Mouse (Mus musculus) gastrocnemius, adult 8-10 months (tissue): ENCODE results near the gene Adamts2. TPM values are rescaled to one million over a fixed set of nuclear protein-coding genes. Genes with fewer than 3 reads are reported as not detected.

Experiments used
- DNase-seq, 2 experiments: peaks; one replicate each; pipeline ENCODE4 v3.0.0; 2022; ENCODE audit warnings: low spot score in 2 of 2
- total RNA-seq, 4 experiments: library from RNA; stranded (reverse); gene quantifications; 2 replicates each; pipeline ENCODE4 v1.2.4; 2022

The Adamts2 gene
- total RNA-seq, 4 experiments from 2014 or later: 3.5 to 4.9 (median 4.7) TPM

- DNase-seq: peak; percentile 64 to 73
Measured at GRCm38 (mm10) chr11:50622238-50622726, 20.4 kb downstream of the Adamts2 start.

- DNase-seq: no peak
Measured at GRCm38 (mm10) chr11:50623806-50624205, 21.9 kb downstream of the Adamts2 start.

DNA sequence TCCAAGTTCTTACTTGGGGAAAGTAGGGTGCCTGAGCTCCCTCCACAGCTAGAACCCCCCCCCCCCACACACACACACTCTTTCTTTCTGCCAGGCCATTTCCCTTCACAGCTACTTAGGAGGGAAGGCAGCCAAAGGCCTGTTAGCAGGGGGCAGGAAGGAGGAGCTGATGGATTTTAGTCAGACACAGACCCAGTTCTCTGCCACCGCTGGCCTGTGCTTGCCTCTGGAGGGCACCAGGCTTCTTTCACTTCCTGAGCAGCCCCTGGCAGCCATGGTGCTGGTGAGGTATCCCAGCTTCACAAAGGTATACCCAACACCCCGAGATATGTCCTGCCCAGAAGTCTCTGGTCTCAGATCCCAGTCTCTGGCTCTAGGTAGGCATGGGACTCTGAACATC lies 22.4 kb downstream of the Adamts2 start:
- no peak for DNase-seq

DNA sequence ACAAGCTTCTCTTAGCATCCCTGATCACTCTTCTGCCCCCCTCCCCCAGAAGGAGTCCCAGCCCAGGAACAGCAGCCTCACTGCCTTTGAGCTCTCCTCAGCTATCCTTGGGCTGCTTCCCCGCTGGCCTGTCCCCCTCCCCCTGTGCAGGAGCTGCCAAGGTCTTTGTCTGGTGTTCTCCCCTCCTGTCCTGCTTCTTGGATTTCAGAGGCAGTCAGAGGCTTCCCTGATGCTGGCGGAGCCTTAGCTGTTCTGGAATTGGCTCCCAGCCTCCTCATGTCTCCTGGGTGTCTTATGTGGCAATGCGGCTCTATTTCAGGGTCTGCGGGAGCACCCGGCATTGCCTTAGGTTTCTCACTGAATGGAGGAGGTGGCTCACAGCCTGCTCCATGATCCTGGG lies 22.8 kb downstream of the Adamts2 start:
- DNase-seq: peak; percentile 56 to 72

DNA sequence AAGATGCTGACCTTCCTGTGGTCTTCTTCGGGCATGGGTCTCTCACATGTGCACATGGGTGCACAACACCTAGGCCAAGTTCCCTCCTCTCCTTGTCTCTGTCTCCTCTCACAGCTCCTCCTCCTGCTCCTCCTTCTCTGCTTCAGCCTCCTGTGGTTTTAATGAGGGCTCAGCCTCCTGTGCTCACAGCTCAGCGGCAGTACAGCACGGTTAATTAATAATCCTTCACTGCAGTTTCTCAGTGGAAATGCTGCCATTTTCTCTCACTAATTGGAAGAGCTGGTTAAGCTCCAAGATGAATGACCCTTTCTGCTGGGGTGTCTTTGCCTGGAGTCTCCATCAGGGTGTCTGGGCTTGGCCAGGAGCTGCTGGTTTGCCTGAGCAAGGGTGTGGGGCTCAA lies 27.0 kb downstream of the Adamts2 start:
- no peak for DNase-seq

GRCm38 (mm10) chr11:50630462-50630861 lies 28.6 kb downstream of the Adamts2 start:
- DNase-seq: no peak

DNA sequence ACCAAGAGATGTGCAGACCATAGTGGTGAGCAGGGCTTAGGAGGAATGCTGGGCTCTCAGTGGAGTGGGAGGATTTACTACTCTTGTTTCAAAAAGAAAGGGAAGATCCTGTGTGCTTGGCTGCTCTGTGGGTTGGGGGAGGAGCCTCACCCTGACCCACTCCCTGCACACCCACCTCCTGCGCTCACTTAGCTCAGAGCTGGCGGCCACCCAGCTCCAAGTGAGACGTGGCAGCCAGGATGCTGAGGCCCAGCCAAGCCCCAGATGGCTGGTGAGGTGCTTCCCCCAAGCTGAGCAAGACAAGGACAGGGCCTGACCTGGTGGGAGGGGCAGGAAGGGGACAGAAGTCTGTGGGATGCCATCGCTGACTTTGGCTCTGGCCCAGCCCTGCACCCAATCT lies 30.4 kb downstream of the Adamts2 start:
- peak; percentile 67 to 78 for DNase-seq

GRCm38 (mm10) chr11:50635051-50635590 lies 33.2 kb downstream of the Adamts2 start:
- DNase-seq: peak; percentile 33 to 39

- DNase-seq: no peak
Measured at GRCm38 (mm10) chr11:50637026-50637425, 35.1 kb downstream of the Adamts2 start.

DNA sequence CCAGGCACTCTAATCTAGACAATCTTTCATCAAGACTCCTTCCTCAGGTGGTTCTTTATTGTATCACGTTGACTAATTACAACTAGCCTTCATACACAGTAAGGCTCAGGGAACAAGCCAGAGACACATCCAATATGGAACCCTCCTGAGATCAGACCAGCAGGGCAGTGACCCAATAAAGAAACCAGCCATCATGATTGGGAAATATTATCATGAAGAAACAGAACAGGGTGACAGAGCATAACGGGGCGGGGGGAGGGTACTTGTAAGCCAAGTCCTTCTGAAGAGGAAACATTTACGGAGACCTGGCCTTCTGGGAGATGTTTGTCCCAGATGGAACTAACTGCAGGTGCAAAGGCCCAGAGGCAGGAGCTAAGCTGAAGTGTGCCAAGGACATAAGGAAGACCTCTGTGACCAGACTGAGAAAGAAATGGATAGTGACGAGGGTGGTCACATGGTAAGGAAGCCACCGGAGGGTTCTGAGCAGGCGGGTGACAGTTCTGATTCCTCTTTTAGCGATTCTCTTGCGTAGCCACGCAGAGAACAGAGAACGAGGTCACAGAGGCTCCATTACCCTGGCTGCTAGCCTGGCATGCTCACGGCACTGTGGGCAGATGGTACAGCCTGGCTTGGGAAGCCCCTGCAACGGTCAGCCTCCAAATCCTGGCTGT lies 36.4 kb downstream of the Adamts2 start:
- no peak for DNase-seq

GRCm38 (mm10) chr11:50638868-50639220 lies 37.0 kb downstream of the Adamts2 start:
- DNase-seq: no peak

DNA sequence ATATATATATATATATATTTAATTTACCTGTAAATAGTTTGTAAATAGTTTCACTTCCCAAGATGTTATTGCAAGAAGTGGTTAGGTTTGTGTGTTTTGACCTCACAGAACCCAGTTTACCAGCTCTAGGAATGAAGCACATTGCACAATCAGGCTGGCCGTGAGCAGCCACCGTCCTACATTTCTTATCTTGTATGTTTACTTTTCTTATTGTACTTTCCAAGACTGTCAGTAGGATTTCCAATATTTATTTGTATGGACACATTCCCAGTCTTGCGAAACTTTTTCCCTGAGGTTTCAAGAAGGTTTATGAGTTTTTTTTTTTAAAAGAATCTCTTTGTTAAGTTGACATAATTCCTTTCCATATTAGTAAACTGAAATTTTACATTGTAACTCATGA lies 40.7 kb downstream of the Adamts2 start:
- no peak for DNase-seq

- DNase-seq: peak in 1 of 2 experiments; percentile 53
Measured at GRCm38 (mm10) chr11:50646148-50646547, 44.3 kb downstream of the Adamts2 start.

GRCm38 (mm10) chr11:50648143-50648807 lies 46.4 kb downstream of the Adamts2 start:
- DNase-seq: no peak

DNA sequence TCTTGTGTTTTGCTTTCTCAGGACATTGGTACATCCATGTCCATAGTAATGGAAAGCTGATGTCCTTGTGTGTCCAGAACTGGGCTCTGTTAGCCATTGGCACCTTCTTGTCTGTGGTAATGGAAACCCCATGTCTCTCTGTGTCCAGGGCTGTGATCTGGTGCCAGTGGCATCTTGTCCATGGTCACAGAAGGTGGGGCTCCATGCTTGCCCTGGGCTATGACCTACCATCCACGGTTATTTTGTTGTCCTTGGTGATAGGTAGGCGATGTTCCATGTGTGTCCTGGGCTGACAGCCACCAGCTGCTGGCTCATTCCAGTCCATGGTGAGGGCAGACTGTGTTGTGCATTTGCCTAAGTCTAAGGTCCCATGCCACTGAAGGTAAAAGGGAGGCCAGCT lies 48.2 kb downstream of the Adamts2 start:
- peak; percentile 54 to 66 for DNase-seq

DNA sequence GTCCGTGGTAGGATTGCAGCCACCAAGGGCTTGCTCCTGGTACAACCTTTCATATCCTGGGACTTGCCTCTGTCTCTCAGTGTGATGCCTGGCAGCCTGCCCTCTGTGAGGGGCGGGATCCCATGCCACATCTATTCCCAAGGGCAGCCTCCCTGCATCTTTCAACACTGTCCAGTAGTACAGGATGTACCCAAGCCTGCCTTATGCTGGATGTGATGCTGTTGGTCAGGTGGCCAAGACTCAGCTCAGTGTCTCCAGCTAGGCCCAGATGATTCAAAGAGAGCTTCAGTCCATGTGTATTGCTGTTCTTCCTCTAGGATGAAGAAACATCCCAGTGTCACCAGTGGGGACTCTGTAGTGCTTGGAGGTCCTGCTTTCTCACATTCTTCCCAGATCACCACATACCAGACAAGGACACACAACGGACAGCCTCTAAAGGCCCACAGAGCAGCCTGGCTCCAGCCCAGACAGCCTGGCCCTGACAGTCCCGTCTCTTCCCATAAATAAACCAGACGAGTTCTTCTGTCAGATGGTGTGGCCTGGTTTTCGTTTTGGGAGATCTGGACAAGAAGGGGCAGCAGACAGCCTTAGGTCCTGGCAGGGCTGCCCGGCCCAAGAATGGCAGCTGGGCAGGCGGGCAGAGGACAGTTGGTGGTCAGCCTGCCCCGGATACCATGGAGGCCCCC lies 52.0 kb downstream of the Adamts2 start:
- no peak for DNase-seq

- DNase-seq: no peak
Measured at GRCm38 (mm10) chr11:50658826-50659225, 56.9 kb downstream of the Adamts2 start.

DNA sequence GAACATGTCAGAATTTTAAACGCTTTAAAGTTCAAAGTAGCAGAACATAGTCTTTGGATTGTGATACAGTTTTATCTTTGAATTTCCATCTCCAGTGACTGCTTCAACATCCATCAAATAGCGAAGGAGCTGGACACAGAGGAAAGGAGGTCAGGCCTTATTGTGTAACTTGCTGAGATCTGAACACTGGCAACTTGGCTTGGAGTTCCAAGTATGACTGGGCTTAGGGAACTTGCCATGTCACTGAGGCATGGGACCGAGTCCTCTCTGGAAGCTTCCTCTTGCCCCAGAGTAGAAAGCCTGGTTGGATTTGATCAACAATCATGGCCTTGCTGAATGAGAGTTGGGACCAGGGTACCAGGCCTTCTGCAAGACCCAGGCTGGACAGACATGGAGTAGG lies 60.3 kb downstream of the Adamts2 start:
- DNase-seq: no peak

DNA sequence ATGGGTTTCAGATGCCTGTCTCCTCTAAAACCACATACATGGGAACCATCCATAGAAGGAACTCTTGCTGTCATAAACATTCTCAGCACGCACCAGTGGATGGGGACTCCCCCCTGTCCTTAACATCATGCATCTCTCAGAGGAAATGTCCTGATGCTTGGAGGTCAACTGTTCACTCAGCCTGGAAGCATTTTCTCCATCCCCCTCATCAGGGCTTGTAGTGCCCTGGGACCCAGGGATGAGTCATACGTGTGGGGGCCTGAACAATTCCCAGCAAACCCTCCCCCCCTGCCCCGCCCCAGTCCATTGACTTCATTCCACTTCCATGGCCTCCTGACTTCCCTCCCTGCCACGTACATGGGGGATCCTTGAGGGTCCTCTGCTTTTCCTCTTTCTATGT lies 62.9 kb downstream of the Adamts2 start:
- DNase-seq: no peak

- DNase-seq: peak; percentile 53 to 74
Measured at GRCm38 (mm10) chr11:50669542-50670362, 67.9 kb downstream of the Adamts2 start.

DNA sequence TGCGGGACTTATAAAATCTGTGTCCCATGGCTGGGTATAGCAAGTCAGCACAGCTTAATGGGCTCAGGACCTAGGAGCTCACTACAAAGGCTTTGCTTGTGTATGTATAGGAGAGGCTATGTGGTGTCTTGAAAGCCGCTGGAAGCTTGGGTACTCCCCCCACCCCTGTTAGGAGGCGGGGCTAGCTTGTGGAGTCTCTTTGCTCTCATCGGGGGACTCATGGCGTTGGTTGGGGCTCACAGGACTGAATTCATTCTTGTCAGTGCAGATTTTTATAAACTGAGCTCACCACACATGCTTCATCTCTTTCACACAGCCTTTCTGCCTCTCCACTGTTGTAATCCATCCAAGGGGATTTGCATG lies 68.5 kb downstream of the Adamts2 start:
- DNase-seq: no peak
